Mouse (Mus musculus): ENCODE results near the gene Mthfd1.
A peak's percentile ranks its signal among the peaks of the same experiment; 100 is the strongest.

Gene Mthfd1

GRCm38 (mm10) chr12:76349680-76350220 is 94.7 kb downstream of the Mthfd1 start:
- no peak for DNase-seq (ENCODE audit: low spot score)

- DNase-seq (ENCODE audit: low spot score): no peak
Observed at GRCm38 (mm10) chr12:76360868-76361267, 105.8 kb downstream of the Mthfd1 start.

GRCm38 (mm10) chr12:76361405-76362302 is 106.6 kb downstream of the Mthfd1 start:
- DNase-seq (ENCODE audit: low spot score): no peak

GRCm38 (mm10) chr12:76362303-76362676 is 107.2 kb downstream of the Mthfd1 start:
- no peak for DNase-seq (ENCODE audit: low spot score)

- DNase-seq (ENCODE audit: low spot score): no peak
Observed at GRCm38 (mm10) chr12:76366276-76366675, 111.2 kb downstream of the Mthfd1 start.

GRCm38 (mm10) chr12:76367096-76367995 is 112.2 kb downstream of the Mthfd1 start:
- DNase-seq (ENCODE audit: low spot score): peak; percentile 46

GRCm38 (mm10) chr12:76368201-76368789 is 113.2 kb downstream of the Mthfd1 start:
- DNase-seq (ENCODE audit: low spot score): no peak

GRCm38 (mm10) chr12:76368790-76369205 is 113.7 kb downstream of the Mthfd1 start:
- DNase-seq (ENCODE audit: low spot score): peak; percentile 54

Data from urinary bladder, postnatal 14 days (tissue).